Mouse (Mus musculus) liver, embryonic 15.5 days (tissue): ENCODE data around the gene Dusp3. TPM values are rescaled to one million over a fixed set of nuclear protein-coding genes. Genes with fewer than 3 reads are reported as not detected.

Source experiments
- ATAC-seq: fragments of 200-750 bp; cut with Nextera tagmentation; 2 replicates; pipeline ENCODE4 v1.8.0; 2017; ENCODE audit warnings: moderate number of reproducible peaks, mild to moderate bottlenecking, moderate library complexity; ENCODE audit not compliant: insufficient read depth
- H3K27ac ChIP-seq: fragments of 300-500 bp; sonication (generic); replicated peaks from 2 replicates; pipeline ENCODE4 v1.5.1; 2015; ENCODE audit warnings: mild to moderate bottlenecking, inconsistent platforms
- H3K27me3 ChIP-seq: fragments of 300-500 bp; sonication (generic); 2 replicates; pipeline ENCODE4 v1.6.1; 2015; ENCODE audit warnings: mild to moderate bottlenecking, inconsistent platforms
- H3K36me3 ChIP-seq: fragments of 300-500 bp; sonication (generic); replicated peaks from 2 replicates; pipeline ENCODE4 v1.6.1; 2015; ENCODE audit warnings: moderate library complexity, mild to moderate bottlenecking, inconsistent platforms
- H3K4me1 ChIP-seq: fragments of 300-500 bp; sonication (generic); replicated peaks from 2 replicates; pipeline ENCODE4 v1.6.1; 2015; ENCODE audit warnings: inconsistent platforms
- H3K4me2 ChIP-seq: fragments of 300-500 bp; sonication (generic); 2 replicates; pipeline ENCODE4 v1.6.1; 2015; ENCODE audit warnings: moderate library complexity, mild to moderate bottlenecking, inconsistent platforms
- H3K4me3 ChIP-seq: fragments of 300-500 bp; sonication (generic); replicated peaks from 2 replicates; pipeline ENCODE4 v1.5.1; 2015; ENCODE audit warnings: mild to moderate bottlenecking, inconsistent platforms
- H3K9ac ChIP-seq: fragments of 300-500 bp; sonication (generic); 2 replicates; pipeline ENCODE4 v1.6.1; 2015; ENCODE audit warnings: moderate library complexity, mild to moderate bottlenecking, inconsistent platforms
- H3K9me3 ChIP-seq: fragments of 300-500 bp; sonication (generic); replicated peaks from 2 replicates; pipeline ENCODE4 v1.6.1; 2016; ENCODE audit warnings: inconsistent platforms
- WGBS: fragments of 180-500 bp; shearing (Covaris S2); methylation state at CpG from one replicate; pipeline ENCODE4 v1.1.7; 2015; ENCODE audit warnings: mixed read lengths; ENCODE audit not compliant: insufficient replicate concordance; 5-methylcytosine and 5-hydroxymethylcytosine counted together
- polyA plus RNA-seq: library from polyadenylated mRNA; unstranded; fragments of >200 nt; fragmentation: Nextera tagmentation; extraction: Ambion mirVana; gene quantifications from 2 replicates; pipeline ENCODE4 v1.2.1, GENCODE M21; 2015

Dusp3 gene
- polyA plus RNA-seq, 1 experiment from 2014 or later: 7.8 TPM

DNA sequence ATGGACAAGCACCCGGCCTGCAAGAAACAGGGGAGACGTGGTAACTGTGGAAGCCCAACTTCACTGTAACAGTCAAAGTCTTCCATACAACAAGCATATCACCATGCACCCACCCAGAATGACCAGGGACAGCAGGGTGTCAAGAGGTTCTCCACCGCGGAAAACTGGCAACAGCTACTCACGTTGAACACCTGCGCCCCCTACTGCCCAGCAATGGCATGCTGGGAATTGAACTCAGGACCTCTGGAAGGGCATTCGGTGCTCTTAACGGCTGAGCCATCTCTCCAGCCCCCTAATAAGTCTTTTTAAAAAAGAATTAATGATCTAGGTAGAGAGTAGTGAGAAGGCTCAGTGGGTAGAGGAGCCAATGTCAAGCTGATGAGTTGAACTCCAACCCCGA is 11.9 kb downstream of the Dusp3 start:
- H3K9me3 ChIP-seq: no peaks in the 10 kb centered on the region
- H3K4me2 ChIP-seq: no peak overlapping the region
- H3K27me3 ChIP-seq: no peaks in the 10 kb centered on the region; the same call in 1 of the 2 replicates
- H3K4me1 ChIP-seq: no peaks in the 10 kb centered on the region; the same call in 1 of the 2 replicates
- no peak overlapping the region for H3K27ac ChIP-seq
- H3K36me3 ChIP-seq: 0 out of 2 replicates have a peak, but pooled peaks cover 2% of the 10 kb centered on the region
- no peak overlapping the region for H3K9ac ChIP-seq
- 51% methylated on average over 9 of the region's 9 CpGs for WGBS
- H3K4me3 ChIP-seq: no peak overlapping the region
- no peak for ATAC-seq

GRCm38 (mm10) chr11:101974181-101974580 is 12.6 kb downstream of the Dusp3 start:
- Histone ChIP-seq H3K4me3 (no peak overlapping the region), H3K27me3 (no peaks in the 10 kb centered on the region), H3K36me3 (0 out of 2 replicates have a peak, but pooled peaks cover 2% of the 10 kb centered on the region), H3K4me1 (no peaks in the 10 kb centered on the region; the same call in 1 of the 2 replicates), H3K9me3 (no peaks in the 10 kb centered on the region), H3K27ac (no peak overlapping the region), H3K9ac (no peak overlapping the region), H3K4me2 (no peak overlapping the region)
- 51% methylated on average over 6 of the region's 6 CpGs for WGBS
- no peak for ATAC-seq

DNA sequence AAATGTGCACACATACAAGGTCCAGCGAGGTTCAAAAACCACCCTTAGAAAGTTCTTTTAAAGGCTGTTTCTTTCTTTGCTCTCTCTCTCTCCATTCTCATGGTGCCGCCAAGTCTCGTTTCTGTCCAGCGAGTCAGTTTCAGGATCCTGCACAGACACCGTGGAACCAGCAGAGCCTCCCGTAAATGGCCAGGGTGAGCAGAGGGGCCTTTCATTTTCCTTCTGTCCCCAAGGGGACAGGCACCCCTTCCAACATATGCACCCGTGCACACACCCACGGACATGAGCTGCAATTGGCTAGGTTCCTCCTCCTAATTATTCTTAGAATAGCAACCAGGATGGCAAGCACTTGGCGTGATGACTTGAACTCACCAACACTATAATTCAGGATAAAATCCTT is 13.3 kb downstream of the Dusp3 start:
- Histone ChIP-seq H3K9ac (no peak overlapping the region), H3K4me2 (no peak overlapping the region), H3K4me1 (no peaks in the 10 kb centered on the region; the same call in 1 of the 2 replicates), H3K9me3 (no peaks in the 10 kb centered on the region), H3K27me3 (peaks cover 3% of the 10 kb centered on the region; the same call in 1 of the 2 replicates), H3K27ac (no peak overlapping the region), H3K4me3 (no peak overlapping the region), H3K36me3 (0 out of 2 replicates have a peak, but pooled peaks cover 2% of the 10 kb centered on the region)
- 70% methylated on average over 9 of the region's 9 CpGs for WGBS
- no peak for ATAC-seq

DNA sequence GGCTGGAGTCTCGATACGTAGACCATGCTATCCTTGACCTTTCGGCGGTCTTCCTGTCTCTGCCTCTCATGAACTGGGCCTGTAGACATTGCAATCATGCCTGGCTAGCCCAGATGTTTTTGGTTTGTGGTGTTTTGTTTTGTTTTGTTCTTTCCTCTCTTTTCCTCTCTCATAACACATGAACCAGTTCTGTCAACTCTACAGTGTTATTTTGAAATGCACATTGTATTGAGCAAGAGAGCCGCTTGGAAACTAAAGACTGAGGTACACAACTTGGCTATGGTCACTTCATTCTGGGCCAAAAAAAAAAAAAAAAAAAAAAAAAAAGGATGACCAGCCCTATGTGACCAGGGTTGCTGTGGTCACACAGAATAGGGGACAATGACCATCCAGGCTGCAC is 14.2 kb downstream of the Dusp3 start:
- Histone ChIP-seq H3K4me1 (no peaks in the 10 kb centered on the region; the same call in 1 of the 2 replicates), H3K4me3 (no peak overlapping the region), H3K36me3 (0 out of 2 replicates have a peak, but pooled peaks cover 2% of the 10 kb centered on the region), H3K9me3 (no peaks in the 10 kb centered on the region), H3K9ac (no peak overlapping the region), H3K4me2 (no peak overlapping the region), H3K27me3 (peaks cover 12% of the 10 kb centered on the region), H3K27ac (0 out of 2 replicates have a peak overlapping the region, but pooled peaks have one; percentile 19)
- 72% methylated on average over 5 of the region's 5 CpGs for WGBS
- no peak for ATAC-seq

GRCm38 (mm10) chr11:101972097-101972496 is 14.7 kb downstream of the Dusp3 start:
- Histone ChIP-seq H3K36me3 (0 out of 2 replicates have a peak, but pooled peaks cover 2% of the 10 kb centered on the region), H3K27ac (0 out of 2 replicates have a peak overlapping the region, but pooled peaks have one; percentile 19), H3K9ac (no peak overlapping the region), H3K4me1 (no peaks in the 10 kb centered on the region; the same call in 1 of the 2 replicates), H3K4me3 (no peak overlapping the region), H3K4me2 (no peak overlapping the region), H3K9me3 (no peaks in the 10 kb centered on the region), H3K27me3 (peaks cover 17% of the 10 kb centered on the region)
- no peak for ATAC-seq
- WGBS: 47% methylated on average over 3 of the region's 3 CpGs

DNA sequence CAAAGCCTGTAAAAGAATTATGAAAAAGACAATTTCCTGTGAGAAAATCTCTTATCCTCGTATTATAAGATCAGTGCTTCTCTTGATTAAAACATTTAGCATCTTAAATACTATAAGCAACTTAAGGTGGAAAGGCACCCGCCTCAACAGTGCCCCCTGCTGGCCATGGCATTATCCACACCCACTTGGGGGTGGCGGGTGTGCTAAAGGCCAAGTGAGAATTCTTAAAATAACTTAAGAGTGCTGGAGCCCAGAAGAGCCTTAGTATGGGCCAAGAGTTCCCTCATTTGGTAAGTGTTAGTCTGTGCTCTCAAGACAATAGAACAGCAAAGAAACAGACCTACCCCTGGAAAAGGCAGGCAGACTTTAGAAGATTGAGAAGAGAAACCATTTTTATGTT is 15.4 kb downstream of the Dusp3 start:
- 33% methylated on average over 3 of the region's 3 CpGs for WGBS
- peaks cover 24% of the 10 kb centered on the region for H3K27me3 ChIP-seq
- no peak overlapping the region for H3K27ac ChIP-seq
- ATAC-seq: no peak
- H3K4me3 ChIP-seq: no peak overlapping the region
- H3K4me1 ChIP-seq: no peaks in the 10 kb centered on the region; the same call in 1 of the 2 replicates
- H3K36me3 ChIP-seq: no peaks in the 10 kb centered on the region
- H3K9ac ChIP-seq: no peak overlapping the region
- H3K9me3 ChIP-seq: no peaks in the 10 kb centered on the region
- no peak overlapping the region for H3K4me2 ChIP-seq

GRCm38 (mm10) chr11:101969835-101970234 is 17.0 kb downstream of the Dusp3 start:
- H3K9me3 ChIP-seq: no peaks in the 10 kb centered on the region
- ATAC-seq: no peak
- H3K4me2 ChIP-seq: no peak overlapping the region
- H3K36me3 ChIP-seq: no peaks in the 10 kb centered on the region
- H3K4me3 ChIP-seq: no peak overlapping the region
- H3K4me1 ChIP-seq: no peaks in the 10 kb centered on the region; the same call in 1 of the 2 replicates
- peaks cover 40% of the 10 kb centered on the region for H3K27me3 ChIP-seq
- no peak overlapping the region for H3K9ac ChIP-seq
- H3K27ac ChIP-seq: no peak overlapping the region
- WGBS: 69% methylated on average over 13 of the region's 13 CpGs

DNA sequence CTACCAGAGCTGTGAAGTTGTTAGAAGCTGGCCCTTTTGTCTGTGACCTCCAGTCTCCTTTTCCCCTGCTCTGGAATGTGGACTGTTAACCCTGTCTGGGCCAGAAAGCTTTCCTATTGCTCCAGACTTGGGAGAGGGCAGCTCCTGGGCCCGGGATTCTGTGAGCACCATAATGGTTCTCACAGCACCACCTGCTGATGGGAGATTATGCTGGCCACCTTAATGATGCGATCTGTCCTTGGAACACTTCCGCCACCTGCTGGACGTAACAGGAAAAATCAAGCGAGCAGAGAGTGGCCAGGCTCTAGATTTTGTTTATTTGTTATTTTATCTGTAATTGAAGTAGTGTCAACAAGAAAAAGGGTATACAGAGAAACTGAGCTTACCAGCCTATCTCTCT is 18.0 kb downstream of the Dusp3 start:
- ATAC-seq: peak; percentile 40; the same call in 1 of the 2 replicates
- Histone ChIP-seq H3K36me3 (no peaks in the 10 kb centered on the region), H3K27ac (no peak overlapping the region), H3K4me2 (no peak overlapping the region), H3K4me1 (peaks cover 4% of the 10 kb centered on the region; the same call in 1 of the 2 replicates), H3K9ac (no peak overlapping the region), H3K4me3 (no peak overlapping the region), H3K27me3 (peaks cover 50% of the 10 kb centered on the region), H3K9me3 (no peaks in the 10 kb centered on the region)
- WGBS: 1% methylated on average over 5 of the region's 5 CpGs

DNA sequence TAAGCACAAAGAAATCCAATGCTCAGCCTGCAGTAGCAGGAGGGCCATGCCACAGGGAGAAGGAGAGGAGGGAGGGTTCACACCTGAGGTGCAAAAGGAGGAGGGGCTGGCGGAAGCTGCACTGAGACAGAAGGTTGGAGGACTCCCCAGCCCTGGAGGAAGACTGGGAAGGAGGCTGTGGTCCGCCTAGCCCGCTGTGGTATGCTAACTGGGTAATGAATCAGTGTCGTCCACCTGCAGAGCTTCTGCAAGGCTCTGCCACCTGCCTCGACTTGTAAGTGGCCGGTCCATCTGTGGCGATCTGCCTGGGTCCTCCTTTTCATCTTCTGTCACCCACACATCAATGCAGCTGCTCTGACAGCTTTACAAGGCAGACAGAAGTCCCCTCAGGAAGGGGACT is 18.5 kb downstream of the Dusp3 start:
- Histone ChIP-seq H3K27ac (no peak overlapping the region), H3K4me1 (peaks cover 7% of the 10 kb centered on the region; the same call in 1 of the 2 replicates), H3K4me3 (no peak overlapping the region), H3K4me2 (no peak overlapping the region), H3K9ac (no peak overlapping the region), H3K9me3 (no peaks in the 10 kb centered on the region), H3K36me3 (no peaks in the 10 kb centered on the region), H3K27me3 (peaks cover 55% of the 10 kb centered on the region)
- WGBS: 12% methylated on average over 7 of the region's 7 CpGs
- no peak for ATAC-seq

DNA sequence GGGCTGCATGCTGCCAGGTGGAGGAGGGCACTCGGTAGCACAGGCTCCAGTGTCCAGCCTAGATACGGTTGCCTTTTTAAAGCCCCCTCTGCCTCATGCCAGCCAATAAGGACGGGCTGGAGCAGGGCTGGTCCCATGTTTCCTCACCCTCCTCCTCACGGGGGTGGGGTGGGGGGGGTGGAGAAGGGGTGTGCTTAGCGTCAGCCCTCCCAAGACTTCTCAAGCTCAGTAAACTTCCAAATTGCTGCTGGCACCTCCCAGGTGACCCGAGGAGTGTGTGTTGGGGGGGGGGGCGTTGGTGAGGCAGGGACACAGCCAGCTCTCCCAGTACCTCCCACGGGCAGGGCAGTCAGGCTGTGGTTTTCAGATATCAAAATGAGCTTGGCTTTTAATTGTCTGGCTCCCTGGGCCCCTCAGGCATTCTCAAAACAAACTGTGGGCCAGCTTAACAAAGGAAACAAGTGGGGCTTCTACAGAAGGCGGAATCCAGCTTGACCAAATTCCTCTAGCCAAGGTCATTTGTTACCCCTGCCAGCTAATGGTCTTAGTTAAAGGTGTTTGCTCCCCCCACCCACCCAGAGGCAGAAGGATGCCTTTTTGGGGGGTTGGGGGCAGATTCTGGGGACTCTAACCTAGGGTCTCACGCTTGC is 19.7 kb downstream of the Dusp3 start, which contains the start of gene Sost:
Sost (minus strand) TSS at position 51 of the 650 bp plus-strand sequence.
- Histone ChIP-seq H3K9me3 (no peaks in the 10 kb centered on the region), H3K4me1 (peaks cover 7% of the 10 kb centered on the region; the same call in 1 of the 2 replicates), H3K4me2 (no peak within 1 kb of the TSS), H3K4me3 (no peak within 1 kb of the TSS), H3K27me3 (peaks cover 67% of the 10 kb centered on the region), H3K36me3 (no peaks in the 10 kb centered on the region), H3K9ac (no peak within 1 kb of the TSS), H3K27ac (no peak within 1 kb of the TSS)
- WGBS: 16% methylated on average over 10 of the region's 10 CpGs
- no peak for ATAC-seq

DNA sequence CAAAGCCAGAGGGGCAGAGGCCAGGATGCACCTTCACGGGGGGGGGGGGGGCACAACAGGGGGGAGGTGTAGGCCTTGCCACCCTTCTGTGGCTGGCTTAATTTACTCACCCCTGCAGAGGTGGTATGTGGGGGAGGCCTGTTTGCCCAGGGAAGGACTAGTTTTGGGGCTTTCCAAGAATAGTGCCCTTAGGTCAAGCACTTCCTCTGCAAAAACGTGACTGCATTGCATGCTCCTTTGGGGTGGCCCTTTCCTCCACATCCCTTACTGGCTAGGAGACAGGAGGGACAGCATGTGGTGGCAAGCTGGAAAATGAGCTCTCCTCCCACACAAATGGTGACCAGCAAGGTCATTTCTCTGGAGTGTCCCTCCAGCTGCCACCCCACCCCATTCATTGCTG is 21.3 kb downstream of the Dusp3 start:
- H3K4me1 ChIP-seq: peaks cover 7% of the 10 kb centered on the region; the same call in 1 of the 2 replicates
- 3% methylated on average over 2 of the region's 2 CpGs for WGBS
- H3K36me3 ChIP-seq: no peaks in the 10 kb centered on the region
- H3K27ac ChIP-seq: no peak overlapping the region
- ATAC-seq: no peak
- no peak overlapping the region for H3K4me3 ChIP-seq
- no peak overlapping the region for H3K4me2 ChIP-seq
- peaks cover 82% of the 10 kb centered on the region for H3K27me3 ChIP-seq
- no peaks in the 10 kb centered on the region for H3K9me3 ChIP-seq
- H3K9ac ChIP-seq: no peak overlapping the region
